Mouse (Mus musculus): ENCODE data around the gene Itpk1. TPM values are rescaled to one million over a fixed set of nuclear protein-coding genes. Genes with fewer than 3 reads are reported as not detected.
A peak's percentile ranks its signal among the peaks of the same experiment; 100 is the strongest.

The Itpk1 gene
- total RNA-seq, 2 experiments from 2014 or later = 90.5 to 90.8 TPM

GRCm38 (mm10) chr12:102719552-102720315, 15.0 kb upstream of the Itpk1 start:
- intact Hi-C loops (cut with DNase I) = loop anchor here (5.0 to 10.0 kb wide), 3 partner anchors 142 to 322 kb away; no protein-coding TSS in a partner anchor

GRCm38 (mm10) chr12:102714654-102715395, 10.1 kb upstream of the Itpk1 start:
- intact Hi-C loops (cut with DNase I) = loop anchor here (5.0 to 10.0 kb wide), 3 partner anchors 138 to 318 kb away; no protein-coding TSS in a partner anchor
- DNase-seq (ENCODE audit: extremely low spot score in 1 of 2, low spot score in 2 of 2) = no peak

More at GRCm38 (mm10) chr12:102719552-102720315, 15.0 kb upstream of the Itpk1 start:
- no peak for DNase-seq (ENCODE audit: extremely low spot score in 1 of 2, low spot score in 2 of 2)

- DNase-seq (ENCODE audit: extremely low spot score in 1 of 2, low spot score in 2 of 2) = no peak
- intact Hi-C loops (cut with DNase I) = loop anchor here (10.0 kb wide), 1 partner anchor 209 kb away; no protein-coding TSS in a partner anchor
Measured at GRCm38 (mm10) chr12:102714116-102714515, 9.4 kb upstream of the Itpk1 start.

GRCm38 (mm10) chr12:102713153-102713865, 8.6 kb upstream of the Itpk1 start:
- DNase-seq (ENCODE audit: extremely low spot score in 1 of 2, low spot score in 2 of 2) = no peak
- intact Hi-C loops (cut with DNase I) = loop anchor here (10.0 kb wide), 1 partner anchor 209 kb away; no protein-coding TSS in a partner anchor

GRCm38 (mm10) chr12:102710851-102711375, 6.2 kb upstream of the Itpk1 start:
- intact Hi-C loops (cut with DNase I) = loop anchor here (10.0 kb wide), 1 partner anchor 206 kb away; no protein-coding TSS in a partner anchor
- DNase-seq (ENCODE audit: extremely low spot score in 1 of 2, low spot score in 2 of 2) = no peak

GRCm38 (mm10) chr12:102709896-102710295, 5.2 kb upstream of the Itpk1 start:
- no peak for DNase-seq (ENCODE audit: extremely low spot score in 1 of 2, low spot score in 2 of 2)
- intact Hi-C loops (cut with DNase I) = loop anchor here (10.0 kb wide), 1 partner anchor 205 kb away; no protein-coding TSS in a partner anchor

GRCm38 (mm10) chr12:102708220-102708619, 3.5 kb upstream of the Itpk1 start:
- intact Hi-C loops (cut with DNase I) = no loop called here
- DNase-seq (ENCODE audit: extremely low spot score in 1 of 2, low spot score in 2 of 2) = no peak

- intact Hi-C loops (cut with DNase I) = no loop called here
Measured at GRCm38 (mm10) chr12:102706833-102707463, 2.2 kb upstream of the Itpk1 start.

GRCm38 (mm10) chr12:102705906-102706640, 1.3 kb upstream of the Itpk1 start:
- DNase-seq (ENCODE audit: extremely low spot score in 1 of 2, low spot score in 2 of 2) = no peak
- intact Hi-C loops (cut with DNase I) = no loop called here

More at GRCm38 (mm10) chr12:102706833-102707463, 2.2 kb upstream of the Itpk1 start:
- DNase-seq (ENCODE audit: extremely low spot score in 1 of 2, low spot score in 2 of 2) = no peak

GRCm38 (mm10) chr12:102705216-102705871, 614 bp upstream of the Itpk1 start:
- intact Hi-C loops (cut with DNase I) = no loop called here

GRCm38 (mm10) chr12:102703921-102704408, 765 bp downstream of the Itpk1 start:
- intact Hi-C loops (cut with DNase I) = loop anchor here (5.0 kb wide), 1 partner anchor 57 kb away; no protein-coding TSS in a partner anchor
- no peak for DNase-seq (ENCODE audit: extremely low spot score in 1 of 2, low spot score in 2 of 2)

More at GRCm38 (mm10) chr12:102705216-102705871, 614 bp upstream of the Itpk1 start:
- DNase-seq (ENCODE audit: extremely low spot score in 1 of 2, low spot score in 2 of 2) = peak; percentile 87 to 95

- no peak for DNase-seq (ENCODE audit: extremely low spot score in 1 of 2, low spot score in 2 of 2)
- intact Hi-C loops (cut with DNase I) = loop anchor here (5.0 kb wide), 1 partner anchor 56 kb away; no protein-coding TSS in a partner anchor
Measured at GRCm38 (mm10) chr12:102703441-102703840, 1.3 kb downstream of the Itpk1 start.

- intact Hi-C loops (cut with DNase I) = loop anchor here (5.0 kb wide), 1 partner anchor 56 kb away; no protein-coding TSS in a partner anchor
- no peak for DNase-seq (ENCODE audit: extremely low spot score in 1 of 2, low spot score in 2 of 2)
Measured at GRCm38 (mm10) chr12:102703111-102703412, 1.7 kb downstream of the Itpk1 start.

- DNase-seq (ENCODE audit: extremely low spot score in 1 of 2, low spot score in 2 of 2) = peak in 1 of 2 experiments; percentile 89
- intact Hi-C loops (cut with DNase I) = loop anchor here (5.0 kb wide), 1 partner anchor 55 kb away; no protein-coding TSS in a partner anchor
Measured at GRCm38 (mm10) chr12:102702356-102703110, 2.2 kb downstream of the Itpk1 start.

GRCm38 (mm10) chr12:102701691-102702207, 3.0 kb downstream of the Itpk1 start:
- DNase-seq (ENCODE audit: extremely low spot score in 1 of 2, low spot score in 2 of 2) = no peak
- intact Hi-C loops (cut with DNase I) = loop anchor here (5.0 kb wide), 1 partner anchor 54 kb away; no protein-coding TSS in a partner anchor

- intact Hi-C loops (cut with DNase I) = loop anchor here (5.0 kb wide), 1 partner anchor 53 kb away; no protein-coding TSS in a partner anchor
- DNase-seq (ENCODE audit: extremely low spot score in 1 of 2, low spot score in 2 of 2) = no peak
Measured at GRCm38 (mm10) chr12:102700453-102700852, 4.3 kb downstream of the Itpk1 start.

Data from left cerebral cortex, postnatal 10 days (tissue).